Mouse (Mus musculus) granulocyte monocyte progenitor cell, adult 5-6 weeks (primary cell): ENCODE data around the gene Higd1b. TPM values are rescaled to one million over a fixed set of nuclear protein-coding genes. Genes with fewer than 3 reads are reported as not detected.
A peak's percentile ranks its signal among the peaks of the same experiment; 100 is the strongest.

Experiments used
- ATAC-seq: replicated peaks from 2 replicates; pipeline ENCODE4 v1.8.0; 2016; ENCODE audit warnings: mild to moderate bottlenecking, moderate TSS enrichment, inconsistent platforms; ENCODE audit not compliant: poor library complexity, severe bottlenecking
- total RNA-seq, 2 experiments: library from RNA; stranded (forward) in 1 of 2; stranded (reverse) in 1 of 2; fragments of 200-712, 200-1000 nt in 1 of 2; fragments of >200 nt in 1 of 2; fragmentation: Nextera tagmentation in 1 of 2; gene quantifications; 2 replicates each; pipeline ENCODE4 v1.2.3; 2014 to 2017

Higd1b gene
- total RNA-seq, 2 experiments from 2014 or later = not detected

- no peak for ATAC-seq
Measured at GRCm38 (mm10) chr11:102837385-102837784, 1.7 kb downstream of the Higd1b start.

GRCm38 (mm10) chr11:102838126-102838525 lies 2.5 kb downstream of the Higd1b start:
- ATAC-seq = no peak

- no peak for ATAC-seq
Measured at GRCm38 (mm10) chr11:102838616-102839150, 3.0 kb downstream of the Higd1b start.

GRCm38 (mm10) chr11:102845926-102846325 lies 10.3 kb downstream of the Higd1b start:
- no peak for ATAC-seq

GRCm38 (mm10) chr11:102851883-102852282 lies 16.2 kb downstream of the Higd1b start:
- peak; percentile 46; the same call in 1 of the 2 replicates for ATAC-seq

- 0 out of 2 replicates have a peak, but pooled peaks have one; percentile 27 for ATAC-seq
Measured at GRCm38 (mm10) chr11:102853760-102854159, 18.1 kb downstream of the Higd1b start.

- ATAC-seq = no peak
Measured at GRCm38 (mm10) chr11:102855941-102856340, 20.3 kb downstream of the Higd1b start.

- no peak for ATAC-seq
Measured at GRCm38 (mm10) chr11:102858951-102859350, 23.3 kb downstream of the Higd1b start.

- no peak for ATAC-seq
Measured at GRCm38 (mm10) chr11:102859933-102860332, 24.3 kb downstream of the Higd1b start.

- ATAC-seq = no peak
Measured at GRCm38 (mm10) chr11:102864272-102864671, 28.6 kb downstream of the Higd1b start.

GRCm38 (mm10) chr11:102874801-102875334 lies 39.2 kb downstream of the Higd1b start:
- ATAC-seq = no peak

GRCm38 (mm10) chr11:102879558-102879957 lies 43.9 kb downstream of the Higd1b start:
- ATAC-seq = no peak

- peak; percentile 85 for ATAC-seq
Measured at GRCm38 (mm10) chr11:102880585-102881313, 45.1 kb downstream of the Higd1b start, which contains the start of the genes Eftud2 and Ccdc103. Eftud2 (minus strand) TSS chr11:102880985. Ccdc103 (plus strand) TSS chr11:102881204.

GRCm38 (mm10) chr11:102881314-102882198 lies 45.9 kb downstream of the Higd1b start:
- peak; percentile 15; the same call in 1 of the 2 replicates for ATAC-seq

- ATAC-seq = no peak
Measured at GRCm38 (mm10) chr11:102884616-102885219, 49.1 kb downstream of the Higd1b start, which contains the start of gene Fam187a. Fam187a (plus strand) TSS chr11:102885169.

- ATAC-seq = no peak; the same call in 1 of the 2 replicates
Measured at GRCm38 (mm10) chr11:102887433-102887832, 51.8 kb downstream of the Higd1b start.
